Mouse (Mus musculus): ENCODE data around the gene E130308A19Rik. TPM values are rescaled to one million over a fixed set of nuclear protein-coding genes. Genes with fewer than 3 reads are reported as not detected.
A peak's percentile ranks its signal among the peaks of the same experiment; 100 is the strongest.

E130308A19Rik gene
- polyA plus RNA-seq, 1 experiment = 8.5 TPM

DNA sequence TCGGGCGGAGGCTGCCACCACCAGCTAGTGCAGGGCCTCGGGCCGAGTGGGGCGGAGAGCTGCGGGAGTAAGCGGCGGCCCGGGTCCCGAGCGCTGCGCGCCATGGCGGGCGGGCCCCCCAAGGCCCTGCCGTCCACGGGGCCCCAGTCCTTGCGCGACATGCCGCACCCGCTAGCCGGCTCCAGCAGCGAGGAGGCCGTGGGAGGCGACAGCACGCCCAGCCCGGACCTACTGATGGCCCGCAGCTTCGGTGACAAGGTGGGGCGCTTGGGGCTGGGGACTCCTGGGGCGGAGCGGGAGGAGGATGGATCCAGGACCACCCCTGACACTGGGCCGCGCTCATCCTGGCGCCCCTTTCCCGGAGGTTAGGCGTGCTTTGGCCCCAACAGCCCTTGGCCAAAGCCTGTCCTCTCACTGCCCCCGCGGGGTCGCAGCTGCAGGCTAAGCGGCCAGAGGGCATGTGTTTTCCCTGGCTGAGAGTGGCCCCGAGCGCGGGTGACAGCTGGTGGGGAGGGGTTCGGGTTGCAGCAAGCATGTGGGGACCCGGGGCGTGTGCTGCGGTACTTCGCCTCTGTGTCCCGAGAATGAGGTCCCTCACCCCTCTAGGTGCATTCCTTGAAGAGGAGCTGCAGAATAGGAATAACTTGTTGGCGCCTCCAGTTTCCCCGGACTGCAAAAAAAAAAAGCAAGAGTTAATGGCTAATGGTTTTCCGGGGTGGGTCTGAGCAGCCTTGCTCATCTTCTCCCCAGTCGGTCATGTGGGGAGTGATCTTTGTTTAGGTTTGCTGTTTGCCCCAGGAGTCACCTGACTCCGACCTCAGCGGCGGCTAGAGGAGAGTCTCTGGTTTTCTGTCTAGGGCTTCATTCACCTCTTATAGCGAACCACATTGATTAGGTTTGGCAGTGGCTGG lies 180.2 kb downstream of the E130308A19Rik start:
- DNase-seq (ENCODE audit: extremely low spot score in 1 of 2, low spot score in 1 of 2) = no peak

GRCm38 (mm10) chr4:59806879-59807195 lies 180.8 kb downstream of the E130308A19Rik start:
- DNase-seq (ENCODE audit: extremely low spot score in 1 of 2, low spot score in 1 of 2) = no peak

DNA sequence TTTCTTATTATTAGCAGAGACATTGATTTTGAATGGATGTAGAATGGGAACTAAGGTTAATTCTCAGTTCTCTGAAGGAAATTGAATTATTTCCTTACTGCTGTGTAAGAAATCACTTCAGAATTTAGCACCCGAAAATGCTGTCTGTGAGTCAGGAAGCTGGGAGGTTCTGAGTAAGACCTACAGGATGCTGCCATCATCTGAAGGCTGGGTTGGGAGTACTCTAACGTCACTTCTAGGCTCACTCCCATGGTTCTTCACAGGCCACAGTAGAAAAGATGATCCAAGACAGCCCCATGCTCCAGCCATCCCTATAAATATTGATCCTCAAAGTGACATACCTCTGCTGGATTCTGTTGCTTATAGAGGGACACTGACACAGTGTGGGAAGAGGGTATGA lies 181.5 kb downstream of the E130308A19Rik start:
- peak in 1 of 2 experiments; percentile 46 for DNase-seq (ENCODE audit: extremely low spot score in 1 of 2, low spot score in 1 of 2)

DNA sequence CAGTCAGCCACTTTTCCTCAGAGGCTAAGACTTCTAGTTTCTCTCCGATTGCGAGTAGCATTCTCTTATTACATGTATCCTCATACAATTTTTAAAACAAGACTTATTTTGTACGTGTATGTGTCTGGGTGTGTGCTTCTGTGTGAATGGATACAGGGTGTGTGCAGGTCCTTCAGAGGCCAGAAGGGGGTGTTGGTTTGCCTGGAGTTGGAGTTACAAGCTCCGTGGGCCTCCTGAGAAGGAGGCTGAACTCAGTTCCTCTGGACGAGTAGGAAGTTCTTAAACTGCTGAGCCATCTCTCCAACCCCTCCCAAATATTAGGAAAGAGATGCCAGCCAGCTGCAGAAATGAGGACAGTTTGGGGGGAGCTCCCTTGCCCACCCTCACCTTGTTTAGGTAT lies 182.4 kb downstream of the E130308A19Rik start:
- DNase-seq (ENCODE audit: extremely low spot score in 1 of 2, low spot score in 1 of 2) = no peak

Other genes with a start within 250 kb of the E130308A19Rik start
- 13.9 and 14.4 TPM in 2 replicates for gene Susd1, start 187.6 kb upstream of the E130308A19Rik start, polyA plus RNA-seq (2012; rRNA removed)
- 11.4 TPM in 2 replicates for gene Ptbp3, start 76.8 kb upstream of the E130308A19Rik start, polyA plus RNA-seq (2012; rRNA removed)
- 38.1 and 41.5 TPM in 2 replicates for gene Hsdl2, start 44.6 kb upstream of the E130308A19Rik start, polyA plus RNA-seq (2012; rRNA removed)
- gene Inip, start 175.4 kb downstream of the E130308A19Rik start, polyA plus RNA-seq (2012; rRNA removed) = 20.8 and 22.1 TPM in 2 replicates
- gene Snx30, start 179.6 kb downstream of the E130308A19Rik start, polyA plus RNA-seq (2012; rRNA removed) = 11.9 and 13.0 TPM in 2 replicates

Data from frontal cortex, adult 2 months (tissue).